Mouse (Mus musculus) forebrain, embryonic 10.5 days (tissue): ENCODE results near the gene Pygo1. TPM values are rescaled to one million over a fixed set of nuclear protein-coding genes. Genes with fewer than 3 reads are reported as not detected.

Experiments
- polyA plus RNA-seq: library from polyadenylated mRNA; unstranded; fragments of >200 nt; fragmentation: Nextera tagmentation; extraction: Ambion mirVana; gene quantifications from 2 replicates; pipeline ENCODE4 v1.2.1, GENCODE M21; 2016

Gene Pygo1
- polyA plus RNA-seq, 1 experiment from 2014 or later: 5.2 TPM

Other genes with a start within 250 kb of the Pygo1 start
- 10.1 and 11.5 TPM in 2 replicates for gene Prtg, start 118.8 kb upstream of the Pygo1 start, polyA plus RNA-seq
- gene Dyx1c1, start 33.1 kb downstream of the Pygo1 start, polyA plus RNA-seq: 1.5 and 1.8 TPM in 2 replicates
- not detected in 2 replicates for gene Gm44503, start 33.2 kb downstream of the Pygo1 start, polyA plus RNA-seq
- 15.4 and 18.7 TPM in 2 replicates for gene Ccpg1os, start 59.7 kb downstream of the Pygo1 start, polyA plus RNA-seq
- gene Ccpg1, start 59.8 kb downstream of the Pygo1 start, polyA plus RNA-seq: 15.5 and 15.9 TPM in 2 replicates
- 14.9 and 15.4 TPM in 2 replicates for gene Pigb, start 114.7 kb downstream of the Pygo1 start, polyA plus RNA-seq
- 3.1 and 3.4 TPM in 2 replicates for gene Rab27a, start 119.2 kb downstream of the Pygo1 start, polyA plus RNA-seq
- not detected in 2 replicates for gene Khdc3, start 176.2 kb downstream of the Pygo1 start, polyA plus RNA-seq
- not detected in 2 replicates for gene Gm20509, start 176.8 kb downstream of the Pygo1 start, polyA plus RNA-seq
- 157 and 160 TPM in 2 replicates for gene Rsl24d1, start 187.8 kb downstream of the Pygo1 start, polyA plus RNA-seq